Mouse (Mus musculus) cerebellum, postnatal 14 days (tissue): ENCODE results near the gene Pde4b.

Source experiments
- DNase-seq, 2 experiments: peaks; one replicate each; pipeline ENCODE4 v3.0.0; 2021; ENCODE audit warnings: mixed read lengths in 2 of 2

The Pde4b gene

DNA sequence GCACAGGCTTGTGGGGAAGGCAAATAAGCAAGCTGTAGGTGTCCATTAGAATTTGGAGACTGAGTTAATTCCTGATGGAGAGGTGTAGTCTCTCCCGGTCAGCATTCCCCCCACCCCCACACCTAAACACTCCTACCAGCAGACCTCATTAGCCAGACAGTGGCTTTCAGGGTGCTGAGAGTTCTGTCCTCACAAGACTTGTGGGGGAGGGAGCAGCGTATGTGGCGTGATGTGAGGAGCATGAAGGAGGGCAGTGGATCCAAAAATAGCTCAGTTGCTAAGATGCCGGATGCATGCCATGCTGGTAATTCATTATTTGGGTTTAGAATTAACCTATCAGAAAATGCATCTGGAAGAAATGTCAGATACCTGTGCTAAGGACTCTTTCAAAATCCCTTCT is 321.6 kb downstream of the Pde4b start:
- peak; percentile 26 to 31 for DNase-seq

DNA sequence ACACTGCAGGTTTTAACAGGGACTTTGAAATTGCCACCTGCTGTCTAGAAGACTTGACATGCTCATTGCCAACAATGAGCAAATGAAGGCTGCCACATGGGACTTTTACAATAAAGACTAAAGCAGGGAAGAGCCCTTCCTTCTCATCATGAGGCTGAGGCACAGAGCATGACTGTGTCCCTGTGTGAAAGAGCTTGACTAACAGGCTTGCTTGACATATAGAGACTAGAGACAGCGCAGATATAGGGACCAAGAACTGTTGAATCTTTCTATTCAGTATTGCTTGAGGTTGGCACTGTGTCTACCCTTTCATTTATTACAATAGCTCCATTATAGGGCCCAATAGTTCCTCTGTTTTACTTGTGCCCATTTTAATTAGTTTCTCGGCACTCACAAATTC is 325.8 kb downstream of the Pde4b start:
- DNase-seq = no peak

GRCm38 (mm10) chr4:102413794-102414193 is 326.5 kb downstream of the Pde4b start:
- peak; percentile 49 to 60 for DNase-seq

DNA sequence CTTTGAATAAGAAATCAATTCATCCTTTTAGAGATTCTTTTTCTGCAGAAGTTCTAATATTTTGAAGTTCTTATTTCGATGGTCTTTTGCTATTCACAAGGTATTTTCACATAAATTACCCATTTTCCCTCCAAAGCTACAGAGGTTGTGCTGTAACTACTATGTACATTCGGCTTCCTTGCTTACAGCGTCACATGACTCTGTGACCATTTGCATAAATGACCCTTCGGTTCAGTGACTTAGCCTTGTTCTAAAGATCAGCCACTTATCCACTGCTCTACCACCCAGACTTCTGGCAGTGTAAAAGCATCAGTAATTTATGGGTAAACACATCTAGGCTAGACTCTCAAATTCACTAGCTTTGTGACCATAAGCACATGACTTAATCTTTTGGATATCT is 327.3 kb downstream of the Pde4b start:
- no peak for DNase-seq

GRCm38 (mm10) chr4:102420794-102421397 is 333.6 kb downstream of the Pde4b start:
- no peak for DNase-seq

DNA sequence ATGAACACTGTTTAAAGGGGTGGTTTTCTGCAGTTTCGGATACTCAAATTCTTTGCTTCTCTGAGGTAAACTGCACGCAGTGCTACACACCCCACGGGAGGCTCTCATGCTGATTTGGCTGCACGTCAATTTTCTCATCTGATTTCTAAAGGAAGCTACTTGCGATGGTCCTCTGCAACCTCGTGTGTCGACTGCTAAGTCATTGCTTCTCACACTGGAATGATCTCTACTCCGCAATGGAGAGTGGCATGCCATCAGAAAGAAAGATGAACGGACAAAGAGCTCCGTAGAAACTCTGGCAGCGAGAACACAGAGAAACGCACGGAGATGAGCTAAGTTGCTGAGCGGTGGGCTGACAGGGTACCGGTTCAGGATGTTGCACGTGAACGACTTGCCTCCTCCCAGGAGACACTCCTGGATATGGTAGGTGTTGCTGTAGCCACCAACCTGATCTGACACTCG is 334.1 kb downstream of the Pde4b start:
- peak; percentile 14 to 38 for DNase-seq

DNA sequence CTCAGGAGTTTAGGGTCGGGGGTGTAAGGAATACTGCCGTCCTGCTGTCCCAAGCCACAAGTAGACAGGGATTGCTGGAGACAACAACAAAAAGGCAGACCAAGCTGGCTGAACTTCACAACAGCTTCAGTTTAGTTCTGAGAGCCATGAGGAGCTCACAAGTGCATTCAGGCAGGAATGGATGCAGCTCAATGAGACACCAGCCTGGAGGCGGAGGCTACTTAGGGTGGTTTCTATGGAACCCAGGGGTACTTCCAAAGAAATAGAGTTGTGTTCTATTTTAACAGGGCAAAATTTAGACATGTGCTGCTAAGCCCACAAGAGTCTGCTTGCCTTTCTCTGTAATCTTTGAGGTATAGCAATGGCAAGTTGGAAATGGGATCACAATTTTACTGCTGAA is 336.8 kb downstream of the Pde4b start:
- no peak for DNase-seq

- no peak for DNase-seq
These were observed 338.1 kb downstream of the Pde4b start for GRCm38 (mm10) chr4:102425422-102425821.

- no peak for DNase-seq
These were observed 342.5 kb downstream of the Pde4b start for GRCm38 (mm10) chr4:102429730-102430341.

DNA sequence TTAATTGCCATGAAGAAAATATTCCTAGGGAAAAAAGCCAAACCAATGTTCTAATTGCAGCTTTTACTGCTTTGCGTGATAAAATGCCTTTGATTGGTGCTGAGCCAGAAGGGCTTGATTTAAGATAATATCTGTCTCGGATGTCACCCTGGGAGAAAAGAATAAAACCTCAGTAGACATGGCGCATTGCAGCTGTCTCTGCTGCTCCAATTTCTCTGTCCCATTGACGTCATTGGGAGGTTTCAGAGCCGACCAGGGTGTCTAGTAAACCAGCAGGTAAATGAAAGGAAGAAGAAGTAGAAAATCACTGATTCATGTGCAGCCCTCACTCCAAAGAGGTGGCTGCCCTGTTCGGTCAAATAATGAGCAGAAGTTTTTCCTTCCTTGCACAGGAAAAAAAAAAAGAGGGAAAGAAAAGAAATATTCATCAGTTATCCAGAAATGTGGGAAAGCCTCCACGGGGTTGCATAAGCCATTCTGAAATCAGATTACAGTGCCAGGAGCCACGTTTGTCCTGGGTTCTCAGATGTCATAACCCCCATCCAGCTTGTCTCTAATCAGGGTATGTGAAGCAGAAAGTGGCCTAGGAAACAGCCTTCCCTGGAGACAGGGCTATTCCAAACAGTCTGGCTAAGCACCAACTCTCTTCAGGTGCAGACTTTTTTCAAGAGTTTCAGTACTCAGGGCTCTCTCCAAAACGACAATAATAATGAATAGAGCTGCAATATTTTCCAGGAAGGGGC is 344.9 kb downstream of the Pde4b start:
- DNase-seq = peak; percentile 37 to 55

DNA sequence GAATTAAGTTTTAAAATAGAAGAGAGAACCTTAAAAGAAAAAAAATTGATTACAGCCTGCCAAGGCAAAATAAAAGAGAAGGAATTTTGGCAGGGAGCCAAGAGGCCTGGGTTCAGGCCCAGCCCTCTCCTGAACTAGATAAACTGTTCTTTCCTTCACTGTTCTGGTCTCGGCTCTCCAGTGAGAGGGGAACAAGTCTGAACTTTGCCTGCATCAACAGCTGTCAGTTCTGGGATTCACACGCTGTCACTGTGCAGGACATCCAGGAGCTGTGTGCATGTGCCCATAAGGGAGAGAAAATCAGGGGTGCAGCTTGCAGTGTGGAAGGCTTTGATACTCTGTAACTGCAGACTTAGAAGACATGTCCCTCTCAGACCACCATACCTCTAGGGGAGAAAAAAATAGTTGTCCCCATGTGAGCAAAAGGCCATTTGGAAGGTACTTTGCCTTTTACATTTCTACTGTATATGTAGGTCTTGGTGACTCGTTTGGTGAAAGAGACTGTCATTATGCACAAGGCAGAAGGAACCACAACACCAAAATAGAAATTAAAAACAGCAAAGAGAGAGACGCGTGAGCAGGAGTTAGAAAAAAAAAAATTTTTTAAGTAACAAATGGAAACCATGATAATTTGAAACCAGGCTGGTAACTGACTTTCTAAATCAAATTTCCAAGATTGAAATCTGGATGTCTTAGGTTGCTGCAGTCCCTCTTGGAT is 352.2 kb downstream of the Pde4b start:
- peak; percentile 42 to 43 for DNase-seq

DNA sequence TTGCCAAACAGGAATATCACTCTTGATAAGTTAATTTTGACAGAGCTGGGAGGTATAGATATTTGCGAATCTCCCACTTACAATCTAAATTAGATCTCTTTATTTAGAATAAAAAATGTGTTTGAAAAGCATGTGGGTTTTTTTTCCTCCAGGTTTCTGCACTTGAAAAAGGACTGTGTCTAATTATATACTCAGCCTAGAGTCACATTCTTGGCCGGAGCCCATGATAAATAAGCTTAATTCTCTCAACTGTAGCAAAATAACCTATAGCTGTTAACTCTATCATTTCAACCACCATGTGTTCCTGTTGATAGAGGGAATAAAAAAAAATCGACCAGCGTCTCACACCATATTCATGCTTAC is 352.8 kb downstream of the Pde4b start:
- no peak for DNase-seq

DNA sequence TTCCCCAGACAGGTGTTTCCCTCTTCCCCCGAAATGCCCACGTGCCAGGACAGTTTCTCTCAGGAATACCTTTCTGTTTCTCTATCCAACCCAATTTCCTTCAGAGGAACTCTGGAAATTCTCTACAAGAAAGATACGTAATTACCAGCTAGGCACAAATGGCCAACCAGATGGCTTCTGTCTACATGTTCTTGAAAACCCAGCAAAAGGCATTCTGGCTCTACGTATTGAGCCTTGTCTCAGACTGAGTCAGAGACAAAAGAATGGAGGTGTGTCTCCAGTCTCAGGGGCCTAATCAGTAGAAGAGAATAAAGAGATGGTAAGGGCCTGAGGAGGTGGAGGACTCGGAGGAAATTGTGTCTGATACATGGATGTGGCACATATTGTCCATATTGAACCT is 356.2 kb downstream of the Pde4b start:
- no peak for DNase-seq

DNA sequence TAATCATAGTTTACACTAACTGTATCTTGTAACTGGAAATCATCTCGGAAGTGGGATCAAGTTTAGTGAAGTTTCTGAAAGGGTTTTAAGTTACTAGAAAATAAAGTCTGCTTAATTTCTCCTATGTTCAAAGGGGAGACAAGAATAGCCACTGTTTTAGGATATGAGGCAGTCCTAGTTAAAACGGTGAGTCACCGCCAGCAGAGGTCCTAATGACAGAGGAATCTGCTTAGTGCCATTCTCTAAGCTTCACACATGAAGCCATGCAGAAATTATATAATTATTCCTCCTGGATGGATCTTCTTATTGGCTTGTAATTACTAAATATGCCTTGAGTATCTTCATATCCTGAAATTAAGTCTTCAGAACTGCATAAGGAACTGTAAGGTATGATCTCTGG is 357.2 kb downstream of the Pde4b start:
- DNase-seq = no peak

GRCm38 (mm10) chr4:102446160-102446945 is 359.0 kb downstream of the Pde4b start:
- DNase-seq = no peak

- no peak for DNase-seq
These were observed 369.1 kb downstream of the Pde4b start for GRCm38 (mm10) chr4:102456426-102456825.

DNA sequence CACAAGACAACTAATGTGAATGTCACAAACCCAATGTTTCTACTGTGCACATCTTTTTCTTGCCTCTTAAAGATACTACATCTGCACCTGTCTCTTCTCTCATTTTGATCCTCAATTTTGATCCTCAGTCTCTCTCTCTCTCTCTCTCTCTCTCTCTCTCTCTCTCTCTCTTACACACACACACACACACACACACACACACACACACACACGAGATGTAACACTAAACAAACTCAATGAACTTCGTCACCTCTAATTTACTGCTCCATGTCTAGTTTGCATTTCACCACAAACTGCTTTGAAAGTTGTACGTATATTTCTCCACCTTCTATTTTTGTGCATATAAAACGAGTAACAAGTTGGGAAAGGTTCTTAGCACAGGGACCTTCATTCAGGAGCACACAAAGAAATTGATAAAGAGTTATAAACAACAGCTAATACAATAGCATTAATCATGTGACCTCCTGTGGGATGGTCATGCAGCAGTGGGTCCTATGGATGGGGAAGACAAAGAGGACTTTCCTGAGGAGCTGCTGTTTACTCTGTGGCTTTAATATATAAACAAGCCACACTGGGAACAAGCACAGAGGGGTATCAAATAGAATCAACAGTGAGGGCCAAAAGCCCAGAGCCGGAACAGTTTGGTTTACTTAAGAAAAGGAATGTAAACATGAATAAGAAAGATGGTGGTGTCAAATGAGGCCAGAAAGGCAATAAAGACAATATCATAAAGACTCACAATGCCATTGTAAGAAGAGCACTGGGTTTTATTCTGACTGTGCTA is 372.1 kb downstream of the Pde4b start:
- DNase-seq = no peak

- no peak for DNase-seq
These were observed 390.8 kb downstream of the Pde4b start for GRCm38 (mm10) chr4:102478104-102478503.

GRCm38 (mm10) chr4:102478860-102479259 is 391.5 kb downstream of the Pde4b start:
- DNase-seq = no peak

GRCm38 (mm10) chr4:102480830-102481484 is 393.6 kb downstream of the Pde4b start:
- peak; percentile 71 to 77 for DNase-seq

GRCm38 (mm10) chr4:102483354-102484018 is 396.1 kb downstream of the Pde4b start:
- DNase-seq = no peak
